Mouse (Mus musculus): Measurements from ENCODE around the gene Slc10a3. TPM values are rescaled to one million over a fixed set of nuclear protein-coding genes. Genes with fewer than 3 reads are reported as not detected.

Gene Slc10a3
- total and polyA plus RNA-seq, 3 experiments: 5.1 to 10.4 (median 5.8) TPM

DNA sequence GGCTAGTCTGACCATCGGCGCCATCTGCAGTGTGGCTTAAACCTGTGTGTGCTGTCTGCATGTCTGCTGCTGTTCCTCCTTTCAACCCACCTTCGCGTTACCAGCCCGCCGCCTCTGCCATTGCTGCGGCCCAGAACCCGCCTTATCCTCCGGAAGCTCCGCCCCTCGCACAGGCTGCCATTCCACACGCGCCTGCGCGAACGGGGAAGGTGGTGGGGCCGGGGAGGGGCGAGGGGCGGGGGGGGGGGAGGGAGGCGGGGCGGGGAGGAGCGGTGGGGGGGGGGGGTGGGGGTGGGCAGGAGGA lies 19.7 kb downstream of the Slc10a3 start, which contains the start of gene Lage3:
Gene Lage3 (minus strand): TSS at position 152 of the 304 bp plus-strand sequence.
- WGBS: 31% methylated on average over 11 of the region's 22 CpGs
- intact Hi-C loops (cut with DNase I): loop anchor here (5.0 kb wide), 1 partner anchor 39 kb away; the partner anchor contains the start of genes Fam3a and Ikbkg
- Histone ChIP-seq H3K27ac (peak within 1 kb of the TSS; percentile 65), H3K4me3 (peak within 1 kb of the TSS; percentile 56), H3K79me2 (replicated peaks; ENCODE audit: control insufficient read depth, insufficient read depth, low read length) (no peaks in the 10 kb centered on the region), H3K4me1 (ENCODE audit: control insufficient read depth, insufficient read depth, low read length) (peaks cover 3% of the 10 kb centered on the region; the same call in 1 of the 2 replicates), H3K9ac (ENCODE audit: low read depth, low read length) (peak within 1 kb of the TSS; percentile 73), H3K27me3 (ENCODE audit: control insufficient read depth, insufficient read depth, low read length) (no peaks in the 10 kb centered on the region), H3K36me3 (ENCODE audit: control insufficient read depth, insufficient read depth, low read length) (no peaks in the 10 kb centered on the region)
- no peak for TF ChIP-seq CTCF (IDR thresholded peaks at IDR 0.05)
- TF ChIP-seq POLR2A (IDR thresholded peaks at IDR 0.05; ENCODE audit: insufficient read depth, low read depth, low read length): peak; percentile 77
- DNase-seq: peak; percentile 85 to 88

DNA sequence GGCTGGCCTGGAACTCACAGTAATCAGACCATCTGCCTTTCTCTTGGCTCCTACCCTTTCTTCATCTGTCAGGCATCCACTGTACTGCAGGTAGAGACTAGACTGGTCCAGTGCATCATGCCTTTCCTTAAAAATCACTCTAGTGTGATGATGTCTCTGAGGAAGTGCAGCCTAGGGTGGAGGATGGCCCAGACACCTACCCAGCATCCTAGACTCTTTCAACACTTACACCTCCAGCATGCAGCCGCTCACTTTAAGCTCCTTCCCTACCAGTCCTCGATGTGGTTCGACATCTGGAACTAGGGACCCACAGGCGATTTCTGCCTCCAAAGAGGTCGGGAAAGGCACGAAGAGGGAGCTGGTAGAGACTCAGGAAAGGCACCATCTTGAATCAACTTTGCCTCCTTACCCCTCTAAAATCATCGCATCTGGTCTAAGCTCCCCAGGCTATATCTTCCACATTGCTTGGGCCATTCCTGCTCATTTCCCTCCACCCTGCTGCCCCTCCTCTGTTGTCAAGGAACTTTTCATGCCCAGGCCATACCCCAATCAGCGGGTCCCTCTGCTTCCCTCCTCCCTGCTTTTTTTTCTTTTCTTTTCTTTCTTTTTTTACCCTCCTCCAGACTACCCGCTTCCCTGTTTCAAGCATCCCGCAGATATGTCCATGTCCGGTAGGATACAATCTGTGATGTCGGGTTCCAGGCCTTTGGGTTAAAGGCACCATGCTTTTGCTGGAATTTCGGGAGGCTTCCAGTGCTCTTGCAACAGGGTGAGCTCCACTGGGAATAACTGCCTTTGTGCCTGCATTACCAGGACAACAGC lies 20.3 kb downstream of the Slc10a3 start:
- Histone ChIP-seq H3K79me2 (replicated peaks; ENCODE audit: control insufficient read depth, insufficient read depth, low read length) (no peaks in the 10 kb centered on the region), H3K27me3 (ENCODE audit: control insufficient read depth, insufficient read depth, low read length) (no peaks in the 10 kb centered on the region), H3K27ac (peak overlapping the region; percentile 65), H3K4me1 (ENCODE audit: control insufficient read depth, insufficient read depth, low read length) (peaks cover 3% of the 10 kb centered on the region; the same call in 1 of the 2 replicates), H3K4me3 (peak overlapping the region; percentile 56), H3K9ac (ENCODE audit: low read depth, low read length) (peak overlapping the region; percentile 73), H3K36me3 (ENCODE audit: control insufficient read depth, insufficient read depth, low read length) (no peaks in the 10 kb centered on the region)
- WGBS: 26% methylated on average over 13 of the region's 13 CpGs
- no peak for DNase-seq
- TF ChIP-seq EP300 (IDR thresholded peaks at IDR 0.05; ENCODE audit: insufficient read depth, low read depth, low read length): no peak
- TF ChIP-seq POLR2A (IDR thresholded peaks at IDR 0.05; ENCODE audit: insufficient read depth, low read depth, low read length): no peak
- TF ChIP-seq CTCF (IDR thresholded peaks at IDR 0.05): no peak
- intact Hi-C loops (cut with DNase I): loop anchor here (5.0 kb wide), 1 partner anchor 39 kb away; the partner anchor contains the start of genes Fam3a and Ikbkg

DNA sequence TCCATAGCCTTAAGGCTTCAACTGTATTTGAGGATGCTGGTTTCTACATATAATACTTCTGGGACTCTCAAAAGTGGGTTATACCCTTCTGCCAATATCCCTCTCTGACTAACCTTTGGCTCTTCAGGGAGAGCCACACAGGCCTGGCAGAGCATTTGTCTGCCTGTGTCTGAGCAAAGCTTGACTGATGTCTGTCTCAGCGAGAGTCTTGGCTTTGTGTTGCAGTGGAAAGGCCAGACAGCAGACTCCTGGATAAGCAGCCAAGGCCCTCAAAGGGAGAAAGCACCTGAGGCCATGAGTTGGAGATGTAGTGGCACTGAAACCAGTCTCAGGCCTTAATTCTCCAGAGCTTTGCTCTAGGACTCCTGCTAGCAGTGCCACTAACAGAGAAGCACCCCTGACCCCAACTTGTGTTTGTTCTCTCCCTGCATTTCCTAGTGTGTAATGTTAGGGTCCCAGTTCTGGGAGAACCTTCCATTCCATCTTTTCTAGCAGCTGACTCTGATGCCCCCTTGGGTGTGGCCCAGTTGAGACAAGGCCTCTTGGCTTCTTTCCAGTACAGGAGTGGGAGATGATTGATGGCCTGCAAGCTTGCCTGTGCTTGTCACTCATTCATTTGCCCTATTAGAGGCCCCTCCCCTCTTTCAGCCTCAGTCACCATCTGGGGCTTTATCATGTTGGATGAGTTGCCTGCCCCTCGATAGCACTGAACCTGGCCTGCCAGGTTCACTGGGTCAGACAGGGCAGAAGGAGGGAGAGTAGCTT lies 42.8 kb downstream of the Slc10a3 start:
- no peaks in the 10 kb centered on the region for H3K36me3 ChIP-seq (ENCODE audit: control insufficient read depth, insufficient read depth, low read length)
- no peak overlapping the region for H3K4me3 ChIP-seq
- TF ChIP-seq EP300 (IDR thresholded peaks at IDR 0.05; ENCODE audit: insufficient read depth, low read depth, low read length): no peak
- no peak for TF ChIP-seq CTCF (IDR thresholded peaks at IDR 0.05)
- no peak for TF ChIP-seq POLR2A (IDR thresholded peaks at IDR 0.05; ENCODE audit: insufficient read depth, low read depth, low read length)
- H3K27me3 ChIP-seq (ENCODE audit: control insufficient read depth, insufficient read depth, low read length): no peaks in the 10 kb centered on the region
- H3K79me2 ChIP-seq (replicated peaks; ENCODE audit: control insufficient read depth, insufficient read depth, low read length): no peaks in the 10 kb centered on the region
- 53% methylated on average over 2 of the region's 2 CpGs for WGBS
- no peak overlapping the region for H3K9ac ChIP-seq (ENCODE audit: low read depth, low read length)
- intact Hi-C loops (cut with DNase I): no loop called here
- no peak for DNase-seq
- no peaks in the 10 kb centered on the region for H3K4me1 ChIP-seq (ENCODE audit: control insufficient read depth, insufficient read depth, low read length)
- H3K27ac ChIP-seq: no peak overlapping the region

DNA sequence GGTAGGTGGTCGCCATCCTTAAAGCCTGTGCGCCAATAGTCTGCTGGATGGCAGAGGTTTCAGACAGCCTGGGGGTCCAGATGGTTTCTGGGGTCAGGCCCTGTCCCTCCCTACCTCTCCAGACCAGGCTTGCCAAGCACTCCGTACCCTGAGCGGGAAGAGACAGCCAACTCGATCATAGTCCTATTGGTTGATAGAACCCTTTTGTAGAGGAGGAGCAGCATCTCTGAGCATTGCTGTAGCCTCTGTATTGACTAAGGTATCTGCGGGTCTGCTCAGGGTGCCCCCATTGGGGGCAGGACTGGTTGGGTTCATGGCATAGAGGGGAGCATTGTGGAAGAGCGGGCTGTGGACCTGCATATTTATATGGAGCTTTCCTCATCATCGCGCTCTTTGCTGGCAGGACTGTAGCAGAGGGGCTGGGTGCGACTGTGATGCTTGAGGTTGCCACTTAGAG lies 43.9 kb downstream of the Slc10a3 start:
- WGBS: 36% methylated on average over 10 of the region's 10 CpGs
- Histone ChIP-seq H3K9ac (ENCODE audit: low read depth, low read length) (peak overlapping the region; percentile 81), H3K4me3 (peak overlapping the region; percentile 52; the same call in 1 of the 2 replicates)

DNA sequence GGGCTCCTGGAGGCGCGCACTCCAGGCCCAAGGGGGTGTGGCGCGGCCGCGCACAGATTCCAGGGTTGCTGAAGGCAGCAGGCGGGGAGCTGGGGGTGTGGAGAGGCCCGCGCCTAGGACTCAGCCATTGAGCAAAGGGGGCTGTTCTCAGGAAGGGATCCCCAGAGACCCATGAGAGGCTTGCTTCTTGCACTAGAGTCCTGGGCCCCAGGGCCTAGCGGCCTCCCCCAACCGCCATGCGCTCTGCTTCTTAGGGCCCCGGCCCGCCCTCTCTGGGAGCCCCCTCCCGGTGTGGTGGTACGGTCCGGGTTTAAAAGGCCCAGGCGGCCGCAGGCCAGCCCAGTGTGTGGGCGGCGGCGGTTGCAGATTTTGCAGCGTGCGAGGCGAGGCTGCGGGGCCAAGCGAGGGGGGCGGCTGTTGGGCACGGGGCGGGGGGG lies 44.4 kb downstream of the Slc10a3 start, which contains the start of gene Plxna3:
Gene Plxna3 (plus strand): TSS at position 342 of the 437 bp plus-strand sequence.
- peak; percentile 78 for DNase-seq
- Histone ChIP-seq H3K27ac (peak within 1 kb of the TSS; percentile 71), H3K79me2 (replicated peaks; ENCODE audit: control insufficient read depth, insufficient read depth, low read length) (no peaks in the 10 kb centered on the region), H3K4me3 (peak within 1 kb of the TSS; percentile 52), H3K27me3 (ENCODE audit: control insufficient read depth, insufficient read depth, low read length) (no peaks in the 10 kb centered on the region), H3K4me1 (ENCODE audit: control insufficient read depth, insufficient read depth, low read length) (no peaks in the 10 kb centered on the region), H3K9ac (ENCODE audit: low read depth, low read length) (peak within 1 kb of the TSS; percentile 81), H3K36me3 (ENCODE audit: control insufficient read depth, insufficient read depth, low read length) (no peaks in the 10 kb centered on the region)
- intact Hi-C loops (cut with DNase I): no loop called here
- TF ChIP-seq POLR2A (IDR thresholded peaks at IDR 0.05; ENCODE audit: insufficient read depth, low read depth, low read length) (no peak), EP300 (IDR thresholded peaks at IDR 0.05; ENCODE audit: insufficient read depth, low read depth, low read length) (no peak), CTCF (IDR thresholded peaks at IDR 0.05) (no peak)
- 24% methylated on average over 28 of the region's 30 CpGs for WGBS

More for the DNA sequence above, 43.9 kb downstream of the Slc10a3 start:
- Histone ChIP-seq H3K79me2 (replicated peaks; ENCODE audit: control insufficient read depth, insufficient read depth, low read length) (no peaks in the 10 kb centered on the region), H3K27ac (no peak overlapping the region), H3K27me3 (ENCODE audit: control insufficient read depth, insufficient read depth, low read length) (no peaks in the 10 kb centered on the region), H3K36me3 (ENCODE audit: control insufficient read depth, insufficient read depth, low read length) (no peaks in the 10 kb centered on the region), H3K4me1 (ENCODE audit: control insufficient read depth, insufficient read depth, low read length) (no peaks in the 10 kb centered on the region)
- intact Hi-C loops (cut with DNase I): no loop called here
- TF ChIP-seq CTCF (IDR thresholded peaks at IDR 0.05): no peak
- no peak for DNase-seq

Other genes starting within 250 kb of the Slc10a3 start
- gene Opn1mw, start 245.9 kb downstream of the Slc10a3 start, total RNA-seq (2021): not detected
- gene Opn1mw, start 245.9 kb downstream of the Slc10a3 start, polyA plus RNA-seq (2012; rRNA removed): not detected in 2 replicates
- gene Mecp2, start 238.0 kb downstream of the Slc10a3 start, total RNA-seq (2021): 10 to 100 TPM; 27.0 to 32.6 TPM
- 6.2 and 9.6 TPM in 2 replicates for gene Mecp2, start 238.0 kb downstream of the Slc10a3 start, polyA plus RNA-seq (2012; rRNA removed)
- gene Tex28, start 205.5 kb downstream of the Slc10a3 start, total RNA-seq (2021): not detected
- gene Tex28, start 205.5 kb downstream of the Slc10a3 start, polyA plus RNA-seq (2012; rRNA removed): not detected in 2 replicates
- gene Tktl1, start 196.1 kb downstream of the Slc10a3 start, total RNA-seq (2021): not detected
- gene Tktl1, start 196.1 kb downstream of the Slc10a3 start, polyA plus RNA-seq (2012; rRNA removed): not detected in 2 replicates
- 100 to 1,000 TPM in 1 of 2 experiments, 10 to 100 TPM in 1; 87.4 to 104 TPM for gene Flna, start 123.5 kb downstream of the Slc10a3 start, total RNA-seq (2021)
- 218 and 243 TPM in 2 replicates for gene Flna, start 123.5 kb downstream of the Slc10a3 start, polyA plus RNA-seq (2012; rRNA removed)
- gene Emd, start 118.7 kb downstream of the Slc10a3 start, total RNA-seq (2021): 10 to 100 TPM; 33.8 to 37.6 TPM
- 49.5 and 75.7 TPM in 2 replicates for gene Emd, start 118.7 kb downstream of the Slc10a3 start, polyA plus RNA-seq (2012; rRNA removed)
- 100 to 1,000 TPM; 200 to 274 TPM for gene Rpl10, start 102.5 kb downstream of the Slc10a3 start, total RNA-seq (2021)
- gene Rpl10, start 102.5 kb downstream of the Slc10a3 start, polyA plus RNA-seq (2012; rRNA removed): 593 and 754 TPM in 2 replicates
- gene Taz, start 91.4 kb downstream of the Slc10a3 start, total RNA-seq (2021): 10 to 100 TPM; 45.6 to 47.4 TPM
- 93.5 and 103 TPM in 2 replicates for gene Taz, start 91.4 kb downstream of the Slc10a3 start, polyA plus RNA-seq (2012; rRNA removed)
- gene Dnase1l1, start 91.0 kb downstream of the Slc10a3 start, total RNA-seq (2021): 10 to 100 TPM; 15.4 to 19.7 TPM
- 21.2 and 33.2 TPM in 2 replicates for gene Dnase1l1, start 91.0 kb downstream of the Slc10a3 start, polyA plus RNA-seq (2012; rRNA removed)
- 100 to 1,000 TPM; 131 to 132 TPM for gene Atp6ap1, start 76.3 kb downstream of the Slc10a3 start, total RNA-seq (2021)
- gene Atp6ap1, start 76.3 kb downstream of the Slc10a3 start, polyA plus RNA-seq (2012; rRNA removed): 240 and 378 TPM in 2 replicates
- gene Gdi1, start 68.4 kb downstream of the Slc10a3 start, total RNA-seq (2021): 10 to 100 TPM; 63.1 to 71.6 TPM
- 121 and 191 TPM in 2 replicates for gene Gdi1, start 68.4 kb downstream of the Slc10a3 start, polyA plus RNA-seq (2012; rRNA removed)
- 10 to 100 TPM; 24.6 to 24.9 TPM for gene Fam50a, start 60.3 kb downstream of the Slc10a3 start, total RNA-seq (2021)
- 7.1 and 10.2 TPM in 2 replicates for gene Fam50a, start 60.3 kb downstream of the Slc10a3 start, polyA plus RNA-seq (2012; rRNA removed)
- gene Plxna3, start 44.3 kb downstream of the Slc10a3 start, total RNA-seq (2021): 1 to 10 TPM in 1 of 2 experiments, under 1 TPM in 1; 0.65 to 1.0 TPM
- gene Plxna3, start 44.3 kb downstream of the Slc10a3 start, polyA plus RNA-seq (2012; rRNA removed): 4.7 and 5.6 TPM in 2 replicates
- gene Lage3, start 19.7 kb downstream of the Slc10a3 start, total RNA-seq (2021): 10 to 100 TPM; 24.4 to 32.0 TPM
- gene Lage3, start 19.7 kb downstream of the Slc10a3 start, polyA plus RNA-seq (2012; rRNA removed): 38.5 and 44.6 TPM in 2 replicates
- 10 to 100 TPM; 68.5 to 79.2 TPM for gene Ubl4a, start 131 bp downstream of the Slc10a3 start, total RNA-seq (2021)
- gene Ubl4a, start 131 bp downstream of the Slc10a3 start, polyA plus RNA-seq (2012; rRNA removed): 58.1 and 93.7 TPM in 2 replicates
- gene Fam3a, start 19.9 kb upstream of the Slc10a3 start, total RNA-seq (2021): 10 to 100 TPM; 16.6 to 21.5 TPM
- gene Fam3a, start 19.9 kb upstream of the Slc10a3 start, polyA plus RNA-seq (2012; rRNA removed): 29.8 and 32.4 TPM in 2 replicates
- gene Ikbkg, start 19.9 kb upstream of the Slc10a3 start, total RNA-seq (2021): 10 to 100 TPM; 39.7 to 47.6 TPM
- 11.0 and 18.2 TPM in 2 replicates for gene Ikbkg, start 19.9 kb upstream of the Slc10a3 start, polyA plus RNA-seq (2012; rRNA removed)
- 1 to 10 TPM; 6.5 to 7.1 TPM for gene G6pdx, start 55.8 kb upstream of the Slc10a3 start, total RNA-seq (2021)
- gene G6pdx, start 55.8 kb upstream of the Slc10a3 start, polyA plus RNA-seq (2012; rRNA removed): 13.1 and 13.9 TPM in 2 replicates
- gene Gm6880, start 108.0 kb upstream of the Slc10a3 start, total RNA-seq (2021): not detected
- not detected in 2 replicates for gene Gm6880, start 108.0 kb upstream of the Slc10a3 start, polyA plus RNA-seq (2012; rRNA removed)
- not detected for gene Olfr1326-ps1, start 201.5 kb upstream of the Slc10a3 start, total RNA-seq (2021)
- not detected in 2 replicates for gene Olfr1326-ps1, start 201.5 kb upstream of the Slc10a3 start, polyA plus RNA-seq (2012; rRNA removed)
- not detected for gene Olfr1325, start 219.3 kb upstream of the Slc10a3 start, total RNA-seq (2021)
- gene Olfr1325, start 219.3 kb upstream of the Slc10a3 start, polyA plus RNA-seq (2012; rRNA removed): not detected in 2 replicates

Data from heart, adult 2 months (tissue).